Mouse (Mus musculus) neural tube, embryonic 12.5 days (tissue): Measurements from ENCODE around the gene Chchd10. TPM values are rescaled to one million over a fixed set of nuclear protein-coding genes. Genes with fewer than 3 reads are reported as not detected.

Source experiments
- ATAC-seq: fragments of 200-750 bp; cut with Nextera tagmentation; 2 replicates; pipeline ENCODE4 v1.8.0; 2017; ENCODE audit warnings: low read depth, mild to moderate bottlenecking, moderate TSS enrichment, moderate library complexity; ENCODE audit not compliant: low FRiP score
- H3K27ac ChIP-seq: fragments of 300-500 bp; sonication (generic); 2 replicates; pipeline ENCODE4 v1.5.1; 2016
- H3K27me3 ChIP-seq: fragments of 300-500 bp; sonication (generic); replicated peaks from 2 replicates; pipeline ENCODE4 v1.6.1; 2016; ENCODE audit warnings: mild to moderate bottlenecking
- H3K36me3 ChIP-seq: fragments of 300-500 bp; sonication (generic); 2 replicates; pipeline ENCODE4 v1.6.1; 2016; ENCODE audit warnings: mild to moderate bottlenecking
- H3K4me1 ChIP-seq: fragments of 300-500 bp; sonication (generic); 2 replicates; pipeline ENCODE4 v1.6.1; 2016
- H3K4me2 ChIP-seq: fragments of 300-500 bp; sonication (generic); replicated peaks from 2 replicates; pipeline ENCODE4 v1.6.1; 2016; ENCODE audit warnings: mild to moderate bottlenecking
- H3K4me3 ChIP-seq: fragments of 300-500 bp; sonication (generic); 2 replicates; pipeline ENCODE4 v1.5.1; 2016
- H3K9ac ChIP-seq: fragments of 300-500 bp; sonication (generic); 2 replicates; pipeline ENCODE4 v1.6.1; 2016; ENCODE audit warnings: mild to moderate bottlenecking
- H3K9me3 ChIP-seq: fragments of 300-500 bp; sonication (generic); 2 replicates; pipeline ENCODE4 v1.6.1; 2016; ENCODE audit warnings: mild to moderate bottlenecking
- WGBS: fragments of 180-500 bp; shearing (Covaris S2); methylation state at CpG from one replicate; pipeline ENCODE4 v1.1.7; 2016; 5-methylcytosine and 5-hydroxymethylcytosine counted together
- polyA plus RNA-seq: library from polyadenylated mRNA; unstranded; fragments of >200 nt; fragmentation: Nextera tagmentation; extraction: Ambion mirVana; gene quantifications from 2 replicates; pipeline ENCODE4 v1.2.1, GENCODE M21; 2016

Chchd10 gene
- polyA plus RNA-seq, 1 experiment from 2014 or later = 20.6 TPM

DNA sequence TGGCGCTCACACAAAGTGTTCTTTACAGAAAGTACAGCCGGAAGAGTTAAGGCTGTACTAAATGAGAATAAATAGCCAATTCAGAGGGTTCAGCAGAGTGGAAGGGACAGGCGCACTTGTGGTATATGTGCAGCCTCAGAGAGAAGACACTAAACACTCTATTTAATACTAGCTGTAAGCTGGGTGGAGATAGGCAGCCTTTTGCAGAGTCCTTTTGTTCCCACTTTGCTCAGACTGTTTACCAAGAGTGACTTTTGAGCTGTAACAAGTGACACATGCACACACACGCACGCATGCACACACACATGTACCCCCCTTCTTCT, 45.9 kb downstream of the Chchd10 start:
- 61% methylated on average over 5 of the region's 5 CpGs for WGBS
- ATAC-seq = no peak
- no peak overlapping the region for H3K27ac ChIP-seq

DNA sequence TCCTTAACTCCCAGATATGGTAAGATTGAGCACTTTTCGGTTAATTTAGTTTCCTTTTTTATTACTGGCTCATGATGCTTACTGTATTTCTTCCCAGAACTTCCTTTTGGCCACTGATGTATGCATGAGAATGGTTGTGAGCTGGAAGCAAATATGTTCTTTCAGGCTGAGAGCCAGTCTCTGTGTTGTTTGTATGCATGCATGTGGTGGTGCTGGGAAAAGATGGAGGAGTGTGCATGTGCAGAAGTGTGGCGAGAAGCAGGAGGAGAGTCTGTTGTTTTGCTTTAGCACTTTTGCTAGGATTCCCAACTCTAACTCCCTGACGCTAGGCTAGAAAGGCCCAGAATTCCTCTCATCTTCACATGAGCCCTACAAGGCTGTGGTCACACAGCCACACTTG, 46.5 kb downstream of the Chchd10 start:
- no peaks in the 10 kb centered on the region for H3K27me3 ChIP-seq
- no peak overlapping the region for H3K4me2 ChIP-seq
- H3K36me3 ChIP-seq = no peaks in the 10 kb centered on the region
- no peaks in the 10 kb centered on the region for H3K9me3 ChIP-seq
- no peak overlapping the region for H3K27ac ChIP-seq
- no peak for ATAC-seq
- no peak overlapping the region for H3K4me3 ChIP-seq
- 88% methylated on average over 3 of the region's 3 CpGs for WGBS
- H3K4me1 ChIP-seq = peaks cover 7% of the 10 kb centered on the region; the same call in 1 of the 2 replicates
- H3K9ac ChIP-seq = no peak overlapping the region

More for the DNA sequence above, 45.9 kb downstream of the Chchd10 start:
- H3K27me3 ChIP-seq = no peaks in the 10 kb centered on the region
- H3K4me2 ChIP-seq = no peak overlapping the region
- H3K9me3 ChIP-seq = no peaks in the 10 kb centered on the region
- no peak overlapping the region for H3K4me3 ChIP-seq
- no peak overlapping the region for H3K9ac ChIP-seq
- H3K4me1 ChIP-seq = peaks cover 7% of the 10 kb centered on the region; the same call in 1 of the 2 replicates
- H3K36me3 ChIP-seq = no peaks in the 10 kb centered on the region

Other genes with a start within 250 kb of the Chchd10 start
- gene Cabin1, start 168.8 kb upstream of the Chchd10 start, polyA plus RNA-seq = 37.2 and 42.4 TPM in 2 replicates
- gene Ddt, start 159.7 kb upstream of the Chchd10 start, polyA plus RNA-seq = 91.8 and 95.6 TPM in 2 replicates
- not detected in 2 replicates for gene Gm20441, start 152.2 kb upstream of the Chchd10 start, polyA plus RNA-seq
- gene Gstt3, start 151.7 kb upstream of the Chchd10 start, polyA plus RNA-seq = 1.8 and 2.4 TPM in 2 replicates
- 2.1 and 4.2 TPM in 2 replicates for gene Gstt1, start 134.5 kb upstream of the Chchd10 start, polyA plus RNA-seq
- not detected in 2 replicates for gene Gstt4, start 110.6 kb upstream of the Chchd10 start, polyA plus RNA-seq
- 8.4 and 8.9 TPM in 2 replicates for gene Gstt2, start 95.7 kb upstream of the Chchd10 start, polyA plus RNA-seq
- 1,568 and 1,704 TPM in 2 replicates for gene Mif, start 72.9 kb upstream of the Chchd10 start, polyA plus RNA-seq
- gene Derl3, start 39.7 kb upstream of the Chchd10 start, polyA plus RNA-seq = 2.7 TPM in 2 replicates
- 282 and 298 TPM in 2 replicates for gene Smarcb1, start 11.5 kb upstream of the Chchd10 start, polyA plus RNA-seq
- 45.4 and 51.2 TPM in 2 replicates for gene Mmp11, start 3.4 kb downstream of the Chchd10 start, polyA plus RNA-seq
- 2.4 and 2.5 TPM in 2 replicates for gene Gm867, start 7.5 kb downstream of the Chchd10 start, polyA plus RNA-seq
- gene Vpreb3, start 9.9 kb downstream of the Chchd10 start, polyA plus RNA-seq = 0.44 and 0.46 TPM in 2 replicates
- gene Gm5134, start 21.4 kb downstream of the Chchd10 start, polyA plus RNA-seq = not detected in 2 replicates
- gene Zfp280b, start 99.5 kb downstream of the Chchd10 start, polyA plus RNA-seq = 17.6 and 19.5 TPM in 2 replicates
- not detected in 2 replicates for gene Slc5a4b, start 177.8 kb downstream of the Chchd10 start, polyA plus RNA-seq
- not detected in 2 replicates for gene Slc5a4a, start 214.3 kb downstream of the Chchd10 start, polyA plus RNA-seq